Mouse (Mus musculus) thymus, postnatal 10 days (tissue): ENCODE data around the gene Prr7.

Source experiments
- DNase-seq, 2 experiments: peaks; one replicate each; pipeline ENCODE4 v3.0.0; 2021; ENCODE audit warnings: low spot score in 2 of 2

Gene Prr7

DNA sequence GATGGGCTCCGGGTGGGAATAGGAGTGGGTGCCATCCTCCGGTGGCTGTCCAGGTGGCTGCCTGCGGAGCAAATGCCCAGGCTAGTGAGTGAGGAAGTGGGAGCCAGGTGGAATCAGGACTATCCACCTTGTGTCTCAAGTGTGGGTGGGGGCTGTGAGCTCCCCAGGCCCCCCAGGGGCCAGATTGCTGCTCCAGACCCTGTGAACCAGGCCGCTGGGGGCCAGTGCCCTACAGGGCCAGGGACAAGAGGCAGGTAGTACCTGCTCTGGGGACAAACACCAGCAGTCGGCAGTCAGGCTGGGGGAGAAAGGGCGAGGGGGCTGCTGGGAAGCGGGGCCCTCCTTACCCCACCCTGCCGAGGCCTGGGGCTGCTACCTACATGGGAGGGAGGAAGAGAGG lies 12.2 kb downstream of the Prr7 start:
- DNase-seq, result no peak

GRCm38 (mm10) chr13:55477492-55477891 lies 13.4 kb downstream of the Prr7 start:
- no peak for DNase-seq

DNA sequence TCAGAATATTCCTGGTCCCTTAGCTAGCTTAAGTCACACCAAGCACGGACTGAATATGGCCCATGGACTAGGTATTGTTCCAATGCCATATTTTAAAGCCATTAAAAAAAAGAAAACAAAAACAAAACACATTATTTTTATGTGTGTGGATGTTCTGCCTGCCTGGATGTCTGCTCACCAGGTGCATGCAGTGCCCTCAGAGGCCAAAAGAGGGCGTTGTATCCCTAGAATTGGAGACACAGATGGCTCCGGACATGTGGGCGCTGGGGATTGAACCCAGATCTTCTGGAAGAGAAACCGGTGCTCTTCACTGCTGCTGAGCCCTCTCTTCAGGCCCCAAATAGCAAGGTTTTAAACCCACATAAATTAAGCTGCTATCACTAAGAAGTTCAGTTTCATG lies 14.0 kb downstream of the Prr7 start:
- DNase-seq, result no peak

DNA sequence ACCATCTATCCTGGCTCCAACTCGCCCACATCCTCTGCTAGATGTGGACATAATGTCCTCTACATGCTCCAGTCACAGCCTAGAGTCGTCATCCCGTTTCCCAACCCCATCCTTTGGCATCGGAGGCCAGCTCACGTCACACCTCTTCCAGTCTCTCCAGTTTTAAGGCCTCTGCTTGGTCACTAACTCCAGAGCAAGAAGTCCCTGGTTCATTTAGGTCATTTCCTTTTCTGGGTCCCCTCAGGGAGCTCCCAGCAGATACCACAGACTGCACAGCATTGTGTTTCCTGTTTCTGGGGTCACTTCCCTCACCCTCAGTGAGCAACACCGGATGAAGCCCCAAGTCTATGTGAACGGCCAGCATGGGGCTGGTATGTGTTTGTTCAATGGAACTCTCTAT lies 14.9 kb downstream of the Prr7 start:
- no peak for DNase-seq

DNA sequence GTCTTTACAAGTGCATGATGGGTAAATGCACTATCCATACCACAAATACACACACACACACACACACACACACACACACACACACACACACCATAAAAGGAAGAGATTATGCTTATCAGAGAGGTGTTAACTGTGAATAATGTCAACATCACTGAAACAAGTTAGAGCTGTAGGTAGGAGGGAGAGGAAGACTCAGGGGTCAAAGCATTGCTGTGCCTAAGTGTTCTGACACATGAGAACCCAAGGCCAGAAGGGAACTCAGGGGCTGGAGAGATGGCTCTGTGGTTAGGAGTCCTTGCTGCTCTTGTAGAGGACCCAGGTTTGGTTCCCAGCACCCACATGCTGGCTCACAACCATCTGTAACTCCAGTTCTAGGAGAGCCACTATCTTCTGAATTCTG lies 15.9 kb downstream of the Prr7 start:
- DNase-seq, result no peak

GRCm38 (mm10) chr13:55482542-55482941 lies 18.5 kb downstream of the Prr7 start:
- no peak for DNase-seq

DNA sequence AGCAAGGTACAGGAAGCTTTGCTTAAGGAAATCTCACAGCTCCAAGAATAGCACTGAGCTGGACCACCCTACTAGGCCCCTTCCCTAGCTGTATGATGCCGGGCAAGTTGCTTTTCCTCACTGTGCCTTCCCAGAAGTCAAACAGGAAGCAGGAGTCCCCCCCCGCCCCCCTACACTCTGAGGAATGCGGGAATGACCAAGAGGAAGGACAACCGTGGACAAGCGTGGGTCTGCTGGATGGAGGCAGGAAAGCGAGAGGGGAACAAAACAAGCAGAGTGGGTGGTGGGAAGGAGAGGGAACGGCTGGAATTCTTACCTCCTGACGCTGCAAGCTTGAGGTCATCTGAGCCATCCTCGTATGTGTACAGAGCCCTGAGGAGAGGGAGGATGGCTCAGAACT lies 19.0 kb downstream of the Prr7 start:
- no peak for DNase-seq

DNA sequence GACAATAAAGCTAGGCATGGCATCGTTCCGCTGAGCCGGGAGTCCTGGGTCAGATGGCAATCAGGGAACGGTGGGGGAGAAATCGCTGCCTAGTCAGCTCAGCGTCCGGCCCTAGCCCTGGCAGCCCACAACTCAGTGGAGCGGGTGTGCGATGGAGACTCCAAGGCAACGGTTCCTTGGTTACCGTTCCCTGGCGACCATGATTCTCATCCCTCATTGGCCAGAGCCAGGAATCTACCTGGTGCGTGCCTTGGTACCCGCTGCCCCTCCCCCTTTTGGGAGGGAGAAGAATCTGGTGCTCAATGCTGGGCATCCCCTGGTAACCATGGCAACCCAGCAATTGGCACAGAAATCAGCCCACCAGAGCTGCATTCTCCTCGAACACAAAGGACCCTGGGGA lies 19.5 kb downstream of the Prr7 start:
- no peak for DNase-seq

- DNase-seq, result peak in 1 of 2 experiments; percentile 51
Measured at GRCm38 (mm10) chr13:55484520-55485088, 20.5 kb downstream of the Prr7 start.

DNA sequence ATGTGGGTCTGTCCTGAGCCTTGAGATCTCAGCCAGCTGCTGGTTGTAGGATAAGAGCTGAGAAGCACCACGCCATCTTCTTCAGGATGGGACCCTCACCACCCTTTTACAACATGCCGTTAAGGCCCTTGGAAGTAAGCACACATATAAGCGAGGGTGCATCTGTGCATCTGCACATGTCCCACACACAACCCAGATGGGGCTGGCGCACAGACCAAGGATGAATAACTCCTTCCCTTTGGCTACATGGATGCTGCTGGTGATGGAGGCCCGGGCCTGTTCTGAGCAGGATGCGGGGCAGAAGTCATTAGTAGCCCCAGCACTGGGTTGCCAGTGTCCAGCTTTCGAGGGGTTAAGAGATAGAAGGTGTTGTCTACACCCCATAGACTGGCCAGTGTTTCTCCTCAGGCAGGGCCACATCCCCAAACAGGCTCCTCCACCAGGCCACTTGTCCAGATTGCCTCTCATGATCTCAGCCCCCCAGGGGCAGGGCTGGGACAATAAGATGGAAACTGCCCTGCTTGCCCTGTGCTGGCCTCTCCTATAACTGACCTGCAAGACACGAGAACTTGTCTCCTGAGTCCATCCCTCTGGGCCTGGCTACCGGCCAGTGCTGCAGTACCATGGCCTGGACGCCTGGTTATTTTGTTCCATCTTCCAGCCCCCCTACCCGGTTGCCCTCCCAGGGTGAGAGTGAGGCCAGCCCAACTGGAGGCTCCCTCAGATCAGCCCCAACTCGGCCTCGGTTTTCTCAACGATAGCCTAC lies 22.1 kb downstream of the Prr7 start:
- DNase-seq, result no peak

DNA sequence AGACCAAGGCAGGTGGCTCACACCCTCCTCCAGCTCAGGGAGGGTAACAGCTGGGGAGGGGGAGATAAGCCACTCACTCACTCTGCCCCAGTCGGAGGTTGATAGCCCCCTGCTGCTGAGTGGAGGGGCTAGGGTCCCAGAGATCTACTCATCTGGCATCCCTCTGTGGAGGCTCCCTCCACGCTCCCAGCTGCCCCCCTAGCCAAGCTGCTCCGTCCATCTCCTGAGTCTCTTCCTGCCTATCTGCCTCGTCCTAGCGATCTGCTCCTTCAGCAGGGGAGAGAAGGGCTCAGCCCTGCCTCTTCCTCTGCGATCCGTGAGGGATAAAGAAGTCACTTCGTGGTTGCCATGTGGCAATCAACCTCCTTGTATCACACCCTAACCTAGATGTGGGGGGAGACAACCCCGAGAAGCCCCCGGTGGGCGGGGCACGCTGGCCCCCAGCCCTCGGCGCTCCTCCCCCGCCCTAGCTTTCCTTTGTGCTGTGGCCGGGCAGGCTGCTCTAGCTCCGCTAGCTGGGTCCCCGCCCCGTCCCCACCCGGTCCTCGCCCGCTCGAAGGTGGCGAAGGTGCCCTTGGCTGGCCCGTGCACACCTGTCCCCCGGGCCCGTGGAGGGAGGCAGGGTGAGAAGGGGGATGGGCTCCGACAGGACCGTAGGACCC lies 23.0 kb downstream of the Prr7 start:
- no peak for DNase-seq

- no peak for DNase-seq
Measured at GRCm38 (mm10) chr13:55487578-55488498, 23.8 kb downstream of the Prr7 start, which contains the start of gene Dbn1. Gene Dbn1, minus strand, starts transcription at chr13:55488111.

DNA sequence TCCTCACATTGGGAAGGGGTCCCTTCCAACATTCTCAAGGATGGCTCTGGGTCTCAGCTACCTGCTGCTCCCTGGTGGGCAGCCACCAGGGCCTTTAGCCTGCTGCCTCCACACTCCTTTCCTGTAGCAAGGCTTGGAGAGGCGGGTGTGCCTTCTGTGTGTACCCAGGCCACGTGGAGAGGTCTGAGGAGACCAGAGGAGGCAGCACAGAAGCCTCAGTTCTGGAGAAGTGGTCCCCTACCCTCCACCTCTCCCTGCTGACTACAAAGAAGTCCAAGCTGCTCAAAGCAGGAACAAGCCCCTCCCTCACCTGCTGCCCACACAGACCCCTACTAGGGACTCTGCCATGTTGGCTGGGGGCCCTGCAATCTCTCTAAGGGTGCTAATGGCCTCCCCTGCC lies 30.2 kb downstream of the Prr7 start:
- no peak for DNase-seq

GRCm38 (mm10) chr13:55494883-55495621 lies 31.0 kb downstream of the Prr7 start:
- no peak for DNase-seq

DNA sequence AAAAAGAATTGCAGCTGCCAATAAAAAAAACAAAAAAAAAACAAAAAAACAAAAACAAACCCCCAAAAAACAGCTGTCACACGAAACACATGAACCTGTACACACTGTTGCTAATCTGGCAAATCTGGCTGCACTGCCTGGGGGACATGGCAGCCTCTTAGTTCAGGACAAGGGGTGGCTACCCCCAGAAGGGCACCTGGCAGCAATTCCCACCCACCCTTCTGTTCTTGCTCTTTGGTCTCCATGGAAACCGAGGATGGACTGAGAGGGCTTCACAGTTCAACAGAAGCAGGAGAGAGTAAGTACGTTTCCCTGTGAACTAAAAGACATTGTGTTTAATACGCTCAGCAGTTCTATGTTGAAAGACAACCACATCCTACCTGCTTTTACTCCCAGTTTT lies 31.6 kb downstream of the Prr7 start:
- DNase-seq, result no peak

GRCm38 (mm10) chr13:55496661-55497060 lies 32.6 kb downstream of the Prr7 start:
- DNase-seq, result no peak

DNA sequence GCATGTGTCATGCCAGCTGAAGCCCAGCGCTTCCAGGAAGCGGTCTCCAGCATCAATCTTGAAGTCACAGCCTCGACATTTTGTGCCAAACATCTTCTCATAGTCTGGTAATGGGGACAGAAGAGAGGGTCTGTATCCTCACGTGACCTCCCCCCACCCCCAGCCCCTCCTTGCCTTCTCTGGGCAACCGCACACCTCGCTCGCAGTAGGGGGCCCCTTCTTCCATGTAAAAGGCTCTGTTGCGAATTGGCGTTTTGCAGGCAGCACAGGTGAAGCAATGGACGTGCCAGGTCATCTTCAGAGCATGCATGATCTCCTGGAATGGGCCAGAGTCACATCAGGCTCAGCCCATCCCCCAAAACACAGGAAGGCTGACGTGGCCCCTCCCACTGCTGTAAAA lies 34.8 kb downstream of the Prr7 start:
- DNase-seq, result no peak

GRCm38 (mm10) chr13:55500575-55500974 lies 36.5 kb downstream of the Prr7 start:
- DNase-seq, result no peak

DNA sequence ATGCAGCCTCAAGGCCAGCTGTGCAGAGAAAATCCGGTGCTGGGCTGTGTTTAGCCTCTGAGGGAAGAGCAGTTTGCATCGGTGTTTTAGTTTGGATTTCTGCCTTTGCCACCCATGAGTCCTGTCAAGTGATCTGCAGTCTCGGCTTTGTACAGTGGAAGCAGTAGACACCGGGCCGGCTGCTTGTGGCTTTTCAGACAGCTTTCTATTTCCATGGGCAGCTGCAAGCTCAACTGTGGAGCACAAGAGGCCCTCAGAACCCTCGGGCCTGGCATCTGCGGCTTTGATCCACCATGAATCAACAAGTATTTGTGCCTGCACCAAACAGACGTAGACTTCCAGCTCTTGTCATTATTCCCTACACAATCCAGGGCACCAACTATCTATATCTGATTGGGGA lies 38.3 kb downstream of the Prr7 start:
- DNase-seq, result no peak

DNA sequence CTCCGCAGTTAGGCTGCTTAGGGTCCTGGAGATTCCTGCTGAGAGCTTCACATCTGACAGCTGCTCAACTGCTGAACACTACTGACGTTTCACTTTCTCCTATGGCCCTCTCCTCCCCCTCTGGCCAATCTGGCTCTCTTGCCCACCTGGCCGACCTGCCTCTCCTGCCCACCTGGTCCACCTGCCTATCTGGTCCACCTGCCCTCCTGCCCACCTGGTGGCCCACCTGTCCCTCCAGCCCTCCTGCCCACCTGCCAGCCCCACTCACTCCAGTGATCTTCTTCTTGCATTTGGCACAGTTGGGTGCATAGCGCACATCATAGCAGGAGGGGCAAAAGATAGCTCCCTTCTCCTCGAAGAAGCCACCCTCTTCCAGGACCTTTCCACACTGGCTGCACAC lies 40.3 kb downstream of the Prr7 start:
- no peak for DNase-seq

DNA sequence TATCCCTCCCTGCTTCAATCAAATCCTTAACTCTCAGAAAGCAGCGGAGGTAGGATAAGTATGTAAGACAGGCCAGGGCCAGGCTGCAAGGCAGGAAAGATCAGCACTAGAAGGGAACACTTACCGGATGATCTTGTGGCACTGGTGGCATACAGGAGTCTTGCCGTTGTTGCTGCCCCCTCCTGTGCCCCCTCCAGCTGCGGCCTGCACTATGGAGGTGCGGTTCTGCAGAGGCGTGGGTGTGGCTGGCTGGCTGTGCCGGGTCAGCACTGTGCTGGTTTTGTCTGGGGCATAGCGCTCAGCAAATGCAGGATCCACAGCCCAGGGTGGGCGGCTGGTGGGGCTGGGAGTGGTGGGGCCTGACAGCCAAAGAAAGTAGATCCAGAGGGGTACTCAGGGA lies 41.7 kb downstream of the Prr7 start:
- DNase-seq, result no peak
